Mouse (Mus musculus) forebrain, embryonic 15.5 days (tissue): ENCODE data around the gene Frmd6. TPM values are rescaled to one million over a fixed set of nuclear protein-coding genes. Genes with fewer than 3 reads are reported as not detected.

Experiments used
- ATAC-seq: fragments of 200-750 bp; cut with Nextera tagmentation; replicated peaks from 2 replicates; pipeline ENCODE4 v1.8.0; 2017; ENCODE audit warnings: mild to moderate bottlenecking, moderate TSS enrichment, moderate library complexity
- H3K27ac ChIP-seq: fragments of 300-500 bp; sonication (generic); replicated peaks from 2 replicates; pipeline ENCODE4 v1.5.1; 2015; ENCODE audit warnings: mild to moderate bottlenecking, inconsistent platforms
- H3K27me3 ChIP-seq: fragments of 300-500 bp; sonication (generic); 2 replicates; pipeline ENCODE4 v1.6.1; 2015; ENCODE audit warnings: inconsistent platforms
- H3K36me3 ChIP-seq: fragments of 300-500 bp; sonication (generic); 2 replicates; pipeline ENCODE4 v1.6.1; 2015; ENCODE audit warnings: mild to moderate bottlenecking, inconsistent platforms
- H3K4me1 ChIP-seq: fragments of 300-500 bp; sonication (generic); 2 replicates; pipeline ENCODE4 v1.6.1; 2015; ENCODE audit warnings: inconsistent platforms
- H3K4me2 ChIP-seq: fragments of 300-500 bp; sonication (generic); replicated peaks from 2 replicates; pipeline ENCODE4 v1.6.1; 2015; ENCODE audit warnings: mild to moderate bottlenecking, inconsistent platforms
- H3K4me3 ChIP-seq: fragments of 300-500 bp; sonication (generic); 2 replicates; pipeline ENCODE4 v1.5.1; 2015; ENCODE audit warnings: mild to moderate bottlenecking, inconsistent platforms
- H3K9ac ChIP-seq: fragments of 300-500 bp; sonication (generic); replicated peaks from 2 replicates; pipeline ENCODE4 v1.6.1; 2015; ENCODE audit warnings: mild to moderate bottlenecking, inconsistent platforms
- H3K9me3 ChIP-seq: fragments of 300-500 bp; sonication (generic); 2 replicates; pipeline ENCODE4 v1.6.1; 2016; ENCODE audit warnings: inconsistent platforms
- WGBS: fragments of 180-500 bp; shearing (Covaris S2); methylation state at CpG from one replicate; pipeline ENCODE4 v1.1.7; 2015; ENCODE audit warnings: mixed read lengths; 5-methylcytosine and 5-hydroxymethylcytosine counted together
- polyA plus RNA-seq: library from polyadenylated mRNA; unstranded; fragments of >200 nt; fragmentation: Nextera tagmentation; extraction: Ambion mirVana; gene quantifications from 2 replicates; pipeline ENCODE4 v1.2.1, GENCODE M21; 2015

The Frmd6 gene
- polyA plus RNA-seq, 1 experiment from 2014 or later = 11.9 TPM

DNA sequence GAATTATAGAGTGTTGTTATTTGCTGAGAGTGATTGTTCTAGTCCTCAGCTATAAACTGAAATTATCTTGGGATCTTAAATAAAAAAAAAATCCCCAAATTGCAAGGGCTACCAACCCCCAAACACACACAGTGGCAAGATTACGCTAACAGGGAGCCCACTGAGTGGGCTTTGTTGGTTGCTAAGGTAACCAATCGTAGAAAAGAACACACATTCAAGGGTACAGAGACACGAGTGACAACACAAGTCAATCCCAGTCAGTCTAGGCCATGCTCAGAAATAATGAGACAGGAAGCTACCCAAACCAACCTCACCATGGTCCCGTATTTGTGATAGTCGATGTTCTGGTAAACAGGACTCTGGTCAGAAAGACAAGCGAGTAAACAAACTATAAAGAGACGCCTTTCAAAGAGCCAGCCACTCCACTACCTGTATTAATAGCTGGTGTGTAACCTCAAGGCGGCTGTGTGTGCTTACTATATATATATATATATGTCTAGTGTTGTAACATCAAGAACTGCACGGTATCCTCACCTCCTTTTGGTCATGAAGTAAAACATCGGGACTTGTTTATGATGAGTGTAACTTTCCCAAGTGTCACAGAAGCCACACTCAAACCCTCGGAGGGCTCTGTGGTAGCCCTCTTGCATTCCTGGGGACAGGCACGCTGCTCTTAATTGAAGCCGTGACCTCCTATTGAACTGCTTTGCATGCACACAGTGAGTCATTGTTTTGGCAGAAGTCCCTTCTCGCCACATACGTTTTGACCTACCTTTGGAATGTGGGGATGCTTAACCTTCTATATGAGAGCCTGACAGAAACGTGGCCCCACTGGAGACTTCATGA lies 30.5 kb upstream of the Frmd6 start:
- Histone ChIP-seq H3K9me3 (no peaks in the 10 kb centered on the region), H3K4me1 (peaks cover 11% of the 10 kb centered on the region; the same call in 1 of the 2 replicates), H3K27me3 (no peaks in the 10 kb centered on the region), H3K27ac (no peak overlapping the region), H3K9ac (no peak overlapping the region), H3K36me3 (no peaks in the 10 kb centered on the region), H3K4me2 (no peak overlapping the region), H3K4me3 (no peak overlapping the region)
- ATAC-seq = no peak
- WGBS = 35% methylated on average over 16 of the region's 16 CpGs

DNA sequence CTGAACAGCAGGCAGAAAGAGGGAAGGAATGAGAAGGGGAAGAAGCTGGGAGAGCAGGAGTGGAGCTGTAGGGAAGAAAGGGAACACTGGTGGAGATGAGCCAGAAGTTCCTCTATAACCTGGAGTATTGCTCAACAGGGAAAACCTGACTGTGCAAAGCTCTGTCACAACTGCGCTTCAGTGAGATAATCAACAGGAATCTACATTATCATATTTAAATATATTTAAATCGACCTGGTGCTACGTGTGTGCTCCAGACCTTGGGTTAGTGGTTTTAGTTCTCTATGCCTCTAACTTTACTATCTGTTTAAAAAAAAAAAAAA lies 30.0 kb upstream of the Frmd6 start:
- Histone ChIP-seq H3K36me3 (no peaks in the 10 kb centered on the region), H3K27ac (no peak overlapping the region), H3K4me3 (no peak overlapping the region), H3K27me3 (no peaks in the 10 kb centered on the region), H3K9me3 (no peaks in the 10 kb centered on the region), H3K4me2 (no peak overlapping the region), H3K4me1 (peaks cover 11% of the 10 kb centered on the region; the same call in 1 of the 2 replicates), H3K9ac (no peak overlapping the region)
- 83% methylated on average over 3 of the region's 3 CpGs for WGBS
- no peak for ATAC-seq

DNA sequence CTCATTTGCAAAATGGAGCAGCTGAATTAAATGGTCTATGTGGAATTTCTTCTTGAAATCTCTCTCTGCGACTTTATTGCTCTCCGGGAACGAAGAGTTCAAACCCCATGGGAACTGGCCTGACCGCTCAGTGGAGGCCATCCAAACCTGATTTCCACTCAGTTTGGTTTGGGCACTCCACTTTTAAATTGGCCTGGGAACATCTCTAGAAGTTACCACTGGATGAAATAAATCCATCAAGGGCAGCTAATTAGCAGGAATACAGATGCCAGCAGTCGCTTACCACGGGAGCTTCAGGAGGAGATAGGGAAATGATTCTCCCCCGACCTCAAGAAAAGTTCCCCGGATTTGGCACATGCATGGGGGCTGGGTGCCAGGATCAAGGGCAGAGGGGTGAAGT lies 26.8 kb upstream of the Frmd6 start:
- ATAC-seq = no peak
- no peaks in the 10 kb centered on the region for H3K36me3 ChIP-seq
- H3K4me3 ChIP-seq = no peak overlapping the region
- H3K4me1 ChIP-seq = peaks cover 11% of the 10 kb centered on the region; the same call in 1 of the 2 replicates
- no peak overlapping the region for H3K9ac ChIP-seq
- 82% methylated on average over 8 of the region's 8 CpGs for WGBS
- no peaks in the 10 kb centered on the region for H3K27me3 ChIP-seq
- H3K4me2 ChIP-seq = no peak overlapping the region
- H3K9me3 ChIP-seq = no peaks in the 10 kb centered on the region
- H3K27ac ChIP-seq = no peak overlapping the region

DNA sequence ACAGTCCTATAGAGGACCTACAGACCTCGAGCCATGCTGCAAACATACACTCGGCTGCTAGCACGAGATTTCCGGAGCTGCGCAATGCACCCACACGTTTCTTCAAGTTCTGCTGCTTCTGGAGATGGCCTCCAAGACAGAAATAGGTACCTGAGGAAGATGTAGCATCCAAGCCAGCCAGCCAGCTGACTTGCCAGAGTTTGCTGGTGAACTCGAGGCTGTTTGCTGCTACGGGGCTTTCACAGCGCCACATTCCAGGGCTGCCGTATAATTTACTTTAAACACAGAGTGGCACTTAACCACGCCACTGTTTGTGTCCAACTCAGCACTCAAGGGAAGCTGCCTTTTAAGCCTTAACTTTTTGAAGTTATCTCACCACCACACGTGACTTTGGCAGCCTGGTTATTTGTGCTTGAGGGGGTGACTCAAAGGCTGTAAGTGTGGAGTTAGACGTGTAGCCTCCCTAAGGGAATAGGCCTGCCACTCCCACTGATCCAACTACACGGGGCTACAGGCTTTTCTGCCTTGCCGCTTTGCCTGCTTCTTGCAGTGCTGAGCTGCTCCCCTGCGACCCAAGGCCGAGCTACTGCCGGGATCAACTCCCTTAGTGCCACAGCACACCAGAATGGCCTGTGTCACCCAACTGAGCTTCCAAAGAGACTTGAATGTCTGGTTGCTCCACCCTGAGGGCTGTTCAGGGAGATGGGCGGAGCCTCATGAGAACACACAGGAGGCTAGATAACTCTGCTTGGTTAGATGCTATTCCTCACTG lies 25.9 kb upstream of the Frmd6 start:
- ATAC-seq = no peak

DNA sequence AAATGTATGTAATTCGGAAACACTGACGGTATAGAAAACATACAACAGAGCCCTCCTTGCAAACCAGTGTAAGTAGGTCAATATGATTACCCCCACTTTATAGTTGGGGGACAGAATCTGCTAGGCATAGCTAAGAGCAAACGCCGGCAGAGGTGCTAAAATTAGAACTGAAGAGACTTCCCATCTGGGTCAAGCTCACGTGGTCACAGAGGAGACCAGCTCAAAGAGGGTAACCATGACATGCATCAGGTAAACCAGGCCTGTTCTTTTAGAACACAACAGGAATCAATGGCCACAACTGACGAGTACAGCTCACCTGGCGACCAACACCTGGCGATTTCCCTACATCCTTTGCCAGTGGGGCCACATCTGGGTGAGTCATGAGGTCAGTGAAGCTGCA lies 25.2 kb upstream of the Frmd6 start:
- no peak overlapping the region for H3K4me3 ChIP-seq
- no peak for ATAC-seq
- WGBS = 90% methylated on average over 8 of the region's 8 CpGs

More for the DNA sequence above, 25.9 kb upstream of the Frmd6 start:
- Histone ChIP-seq H3K4me1 (peaks cover 10% of the 10 kb centered on the region; the same call in 1 of the 2 replicates), H3K9me3 (no peaks in the 10 kb centered on the region), H3K4me2 (no peak overlapping the region), H3K27me3 (no peaks in the 10 kb centered on the region), H3K27ac (no peak overlapping the region), H3K36me3 (no peaks in the 10 kb centered on the region), H3K9ac (no peak overlapping the region), H3K4me3 (no peak overlapping the region)
- 57% methylated on average over 19 of the region's 19 CpGs for WGBS

DNA sequence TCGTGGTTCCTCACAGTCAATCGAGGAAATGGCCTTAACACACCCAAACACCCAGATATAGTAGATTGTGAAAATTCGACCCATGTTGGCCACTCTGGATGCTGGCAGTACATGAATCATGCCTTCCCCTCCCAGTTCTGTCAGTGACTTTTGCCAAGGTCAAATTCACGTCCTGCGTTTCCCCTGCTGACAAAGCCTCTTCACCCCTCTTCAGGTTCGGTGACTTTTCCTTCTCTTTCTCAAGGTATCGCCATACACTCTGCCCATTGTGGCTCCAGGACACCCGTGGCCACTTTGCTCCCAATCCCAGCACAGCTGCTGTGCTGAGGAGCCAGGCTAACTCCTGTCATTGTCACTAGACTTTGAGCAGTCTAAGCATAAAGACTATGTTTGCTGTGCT lies 24.0 kb upstream of the Frmd6 start:
- Histone ChIP-seq H3K27ac (no peak overlapping the region), H3K27me3 (no peaks in the 10 kb centered on the region), H3K4me3 (no peak overlapping the region), H3K9me3 (no peaks in the 10 kb centered on the region), H3K36me3 (no peaks in the 10 kb centered on the region), H3K4me1 (0 out of 2 replicates have a peak, but pooled peaks cover 3% of the 10 kb centered on the region), H3K4me2 (no peak overlapping the region), H3K9ac (no peak overlapping the region)
- 83% methylated on average over 8 of the region's 8 CpGs for WGBS
- ATAC-seq = no peak

More for the DNA sequence above, 25.2 kb upstream of the Frmd6 start:
- Histone ChIP-seq H3K4me2 (no peak overlapping the region), H3K9ac (no peak overlapping the region), H3K36me3 (no peaks in the 10 kb centered on the region), H3K4me1 (0 out of 2 replicates have a peak, but pooled peaks cover 5% of the 10 kb centered on the region), H3K27ac (no peak overlapping the region), H3K27me3 (no peaks in the 10 kb centered on the region), H3K9me3 (no peaks in the 10 kb centered on the region)

DNA sequence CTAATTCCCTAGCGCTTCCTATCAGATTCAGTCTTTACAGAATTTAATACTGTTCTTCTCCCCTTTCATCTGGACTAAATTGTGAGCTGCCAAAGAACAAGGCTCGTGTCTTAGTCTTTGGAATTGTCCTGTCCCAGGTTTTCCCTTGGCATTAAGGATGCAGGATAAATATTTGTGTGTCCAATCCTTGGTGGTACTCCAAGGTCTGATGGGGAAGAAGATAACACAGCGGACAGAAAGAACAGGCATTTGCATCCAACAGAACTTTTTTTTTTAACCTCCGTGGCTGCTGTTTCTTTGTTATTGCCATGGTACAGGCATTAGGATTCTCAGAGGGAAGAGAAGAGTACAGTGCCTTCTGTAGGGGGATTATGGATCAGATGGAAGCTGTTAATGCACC lies 21.8 kb upstream of the Frmd6 start:
- H3K9ac ChIP-seq = no peak overlapping the region
- H3K9me3 ChIP-seq = no peaks in the 10 kb centered on the region
- 82% methylated on average over 4 of the region's 4 CpGs for WGBS
- H3K4me3 ChIP-seq = no peak overlapping the region
- H3K4me2 ChIP-seq = no peak overlapping the region
- H3K27ac ChIP-seq = no peak overlapping the region
- ATAC-seq = no peak
- H3K36me3 ChIP-seq = no peaks in the 10 kb centered on the region
- no peaks in the 10 kb centered on the region for H3K27me3 ChIP-seq
- 0 out of 2 replicates have a peak, but pooled peaks cover 3% of the 10 kb centered on the region for H3K4me1 ChIP-seq

DNA sequence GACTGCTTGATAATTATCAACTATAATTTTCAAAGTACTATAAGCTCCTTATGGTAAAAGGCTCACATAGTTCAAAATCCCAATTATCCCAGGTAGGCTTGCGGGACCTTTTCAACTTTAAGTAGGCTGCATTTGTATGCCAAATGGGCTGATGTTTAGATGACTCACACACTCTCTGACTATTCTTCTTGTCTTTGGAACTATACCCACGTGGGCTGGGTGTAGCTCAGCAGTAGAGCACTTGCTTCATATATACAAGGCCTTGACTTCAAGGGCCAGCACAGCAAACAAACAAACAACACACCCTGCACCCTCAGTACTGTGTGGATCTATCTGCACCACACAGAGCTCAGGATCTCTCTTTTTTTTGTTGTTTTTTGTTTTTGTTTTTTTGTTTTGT lies 20.3 kb upstream of the Frmd6 start:
- no peak overlapping the region for H3K9ac ChIP-seq
- H3K9me3 ChIP-seq = no peaks in the 10 kb centered on the region
- H3K4me2 ChIP-seq = no peak overlapping the region
- no peak overlapping the region for H3K4me3 ChIP-seq
- no peaks in the 10 kb centered on the region for H3K36me3 ChIP-seq
- ATAC-seq = no peak
- no peak overlapping the region for H3K27ac ChIP-seq
- no peaks in the 10 kb centered on the region for H3K27me3 ChIP-seq
- H3K4me1 ChIP-seq = no peaks in the 10 kb centered on the region
- 60% methylated on average over 2 of the region's 2 CpGs for WGBS

DNA sequence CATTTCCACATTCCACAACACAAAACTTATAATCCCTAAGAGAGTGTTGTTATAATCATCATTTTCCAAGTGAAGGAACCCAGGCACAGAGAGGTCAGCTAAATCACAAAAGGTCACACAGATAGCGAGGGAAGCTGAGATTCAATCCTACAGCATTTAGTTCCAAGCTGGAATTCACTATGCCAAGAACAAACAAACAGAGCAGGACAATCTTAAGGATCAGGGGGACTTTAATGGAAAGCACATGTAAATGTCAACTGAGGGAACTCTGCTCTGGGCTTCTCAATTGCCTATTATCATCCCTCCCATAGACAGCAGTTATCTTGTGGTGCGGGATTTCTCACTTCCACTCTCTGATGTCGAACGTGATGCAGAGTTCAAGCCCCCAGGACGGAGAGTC lies 17.8 kb upstream of the Frmd6 start:
- no peaks in the 10 kb centered on the region for H3K4me1 ChIP-seq
- WGBS = 84% methylated on average over 5 of the region's 5 CpGs
- no peaks in the 10 kb centered on the region for H3K9me3 ChIP-seq
- no peaks in the 10 kb centered on the region for H3K36me3 ChIP-seq
- no peaks in the 10 kb centered on the region for H3K27me3 ChIP-seq
- no peak overlapping the region for H3K27ac ChIP-seq
- no peak overlapping the region for H3K4me2 ChIP-seq
- no peak overlapping the region for H3K4me3 ChIP-seq
- no peak for ATAC-seq
- H3K9ac ChIP-seq = no peak overlapping the region

DNA sequence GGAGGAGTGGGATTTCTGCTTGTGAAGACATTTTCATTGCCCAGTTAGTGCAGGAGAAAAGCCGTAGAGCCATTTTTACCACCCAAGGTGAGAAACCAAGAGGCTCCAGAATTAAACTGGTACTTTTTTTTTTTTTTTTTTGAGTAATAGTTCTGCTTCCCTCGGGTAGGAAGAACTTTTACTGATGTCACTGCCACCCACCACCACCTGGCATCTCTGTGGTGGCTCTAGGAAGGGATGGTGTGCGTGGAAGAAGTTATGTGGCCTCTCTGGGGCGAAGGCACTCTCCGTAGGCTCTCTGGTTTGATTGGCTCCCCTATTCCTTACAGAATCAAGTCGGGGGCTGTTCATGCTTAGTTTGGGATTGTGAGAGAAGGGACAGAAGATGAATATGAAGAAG lies 17.3 kb upstream of the Frmd6 start:
- H3K9me3 ChIP-seq = no peaks in the 10 kb centered on the region
- H3K4me3 ChIP-seq = no peak overlapping the region
- no peaks in the 10 kb centered on the region for H3K27me3 ChIP-seq
- H3K27ac ChIP-seq = no peak overlapping the region
- no peak overlapping the region for H3K4me2 ChIP-seq
- 81% methylated on average over 6 of the region's 6 CpGs for WGBS
- H3K4me1 ChIP-seq = no peaks in the 10 kb centered on the region
- no peak for ATAC-seq
- no peaks in the 10 kb centered on the region for H3K36me3 ChIP-seq
- no peak overlapping the region for H3K9ac ChIP-seq

DNA sequence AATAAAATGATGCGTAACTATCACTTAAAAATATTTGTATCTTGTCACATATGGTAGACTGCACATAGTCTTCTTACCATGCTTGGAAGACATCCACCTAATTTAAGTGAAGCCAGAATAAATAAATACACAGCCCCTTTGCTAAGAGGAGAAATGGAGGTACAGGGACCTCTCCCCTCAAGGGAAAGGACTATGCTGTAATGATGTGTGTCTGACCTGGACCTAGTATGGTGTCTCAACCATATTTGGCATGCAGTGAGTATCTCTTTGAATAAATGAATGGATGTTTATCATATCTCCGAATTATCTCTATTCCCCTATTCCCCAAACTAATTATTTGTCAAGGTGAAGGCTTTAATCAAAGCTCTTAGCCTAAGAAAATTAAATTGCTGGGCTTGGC lies 15.4 kb upstream of the Frmd6 start:
- Histone ChIP-seq H3K4me3 (no peak overlapping the region), H3K9ac (no peak overlapping the region), H3K4me2 (no peak overlapping the region), H3K9me3 (no peaks in the 10 kb centered on the region), H3K27ac (no peak overlapping the region), H3K4me1 (no peaks in the 10 kb centered on the region), H3K36me3 (no peaks in the 10 kb centered on the region), H3K27me3 (no peaks in the 10 kb centered on the region)
- WGBS = 83% methylated on average over 2 of the region's 2 CpGs
- no peak for ATAC-seq

DNA sequence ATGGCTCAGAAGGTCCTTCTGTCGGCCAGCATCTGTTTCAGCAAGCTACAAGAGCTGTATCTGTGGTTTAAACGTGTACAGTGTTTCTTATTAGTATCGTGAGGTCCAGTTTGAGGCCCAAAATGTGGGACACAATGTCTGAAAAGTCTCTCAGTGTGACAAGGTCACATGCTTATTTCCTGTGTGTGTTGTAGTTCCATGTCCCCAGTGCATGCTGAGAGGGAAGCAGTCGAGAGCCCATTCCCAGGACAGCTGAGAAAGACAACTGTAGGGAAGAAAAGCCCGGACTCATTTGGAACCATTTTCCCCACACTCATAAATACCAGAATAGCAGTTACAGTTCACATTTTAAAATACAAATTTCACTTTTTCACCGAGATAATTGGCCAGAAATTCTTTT lies 13.5 kb upstream of the Frmd6 start:
- no peaks in the 10 kb centered on the region for H3K9me3 ChIP-seq
- no peaks in the 10 kb centered on the region for H3K36me3 ChIP-seq
- H3K4me3 ChIP-seq = no peak overlapping the region
- no peaks in the 10 kb centered on the region for H3K4me1 ChIP-seq
- H3K9ac ChIP-seq = no peak overlapping the region
- 76% methylated on average over 6 of the region's 6 CpGs for WGBS
- no peak overlapping the region for H3K4me2 ChIP-seq
- ATAC-seq = no peak
- H3K27ac ChIP-seq = no peak overlapping the region
- H3K27me3 ChIP-seq = no peaks in the 10 kb centered on the region
